Mouse (Mus musculus): ENCODE data around the gene Ddb2.

DNA sequence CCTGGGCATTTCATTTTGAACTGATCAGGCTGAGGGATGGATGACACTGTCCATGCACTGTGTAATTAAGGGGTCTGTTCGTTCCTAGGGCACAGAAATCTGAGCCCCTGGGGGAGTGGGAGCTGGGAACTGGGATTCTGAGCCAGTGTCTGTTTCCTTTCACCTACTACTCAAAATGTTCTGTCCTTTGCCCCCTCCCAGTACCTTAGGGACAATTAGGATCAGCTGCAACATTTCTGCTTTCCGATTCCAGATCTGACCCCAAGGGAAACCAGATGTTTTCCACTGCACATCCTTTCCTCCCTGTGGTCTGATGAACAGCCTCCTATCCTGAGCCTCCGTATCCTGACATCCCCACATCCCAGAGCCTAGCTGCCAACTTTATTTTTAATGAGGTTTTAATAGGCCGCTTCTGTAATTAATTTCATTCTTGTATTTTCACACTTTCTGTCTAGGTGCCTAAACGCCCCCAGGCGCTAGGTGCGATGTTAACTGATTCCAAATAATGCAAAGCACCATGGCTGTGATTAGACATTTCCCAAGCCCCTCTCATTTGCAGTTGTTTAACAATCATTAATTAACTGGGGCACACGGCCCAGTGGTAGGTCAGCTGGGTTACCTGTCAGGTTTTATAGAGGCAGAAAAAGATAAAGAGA lies 18.1 kb upstream of the Ddb2 start:
- TF ChIP-seq CTCF (IDR thresholded peaks at IDR 0.05; ENCODE audit: control insufficient read depth, insufficient read depth, insufficient read length): no peak
- TF ChIP-seq MAX (IDR thresholded peaks at IDR 0.05): no peak
- TF ChIP-seq MYOD1 (IDR thresholded peaks at IDR 0.05; ENCODE audit: control insufficient read depth, insufficient read length, low read depth): no peak
- TF ChIP-seq USF1 (IDR thresholded peaks at IDR 0.05; ENCODE audit: low read depth): no peak

Data from C2C12 (cell line).